Mouse (Mus musculus) forelimb bud, embryonic 11.5 days (tissue): ENCODE results near the gene Fdxr.

Experiments used
- DNase-seq: peaks from one replicate; pipeline ENCODE4 v3.0.0-alpha.2; 2012; ENCODE audit warnings: low read depth, low spot score

The Fdxr gene

DNA sequence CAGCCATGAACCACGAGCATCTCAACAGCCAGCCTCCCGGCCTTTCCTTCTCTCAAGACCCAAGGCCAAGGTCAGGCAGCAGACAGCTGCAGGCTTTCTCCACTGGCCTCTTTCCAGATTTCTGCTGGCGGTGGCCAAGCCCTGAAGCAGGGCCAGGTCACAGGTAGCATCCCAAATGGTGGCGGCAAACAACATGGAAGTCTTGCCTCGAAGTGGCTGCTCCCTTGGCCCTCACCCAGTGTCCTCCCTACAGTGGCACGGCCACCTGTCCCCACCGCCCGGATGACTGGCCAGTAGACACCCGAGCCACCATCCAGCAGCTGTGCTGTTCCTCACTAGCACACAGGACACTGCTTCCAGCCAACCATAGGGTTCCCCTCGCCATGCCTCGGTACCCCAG lies 35.4 kb downstream of the Fdxr start:
- no peak for DNase-seq

DNA sequence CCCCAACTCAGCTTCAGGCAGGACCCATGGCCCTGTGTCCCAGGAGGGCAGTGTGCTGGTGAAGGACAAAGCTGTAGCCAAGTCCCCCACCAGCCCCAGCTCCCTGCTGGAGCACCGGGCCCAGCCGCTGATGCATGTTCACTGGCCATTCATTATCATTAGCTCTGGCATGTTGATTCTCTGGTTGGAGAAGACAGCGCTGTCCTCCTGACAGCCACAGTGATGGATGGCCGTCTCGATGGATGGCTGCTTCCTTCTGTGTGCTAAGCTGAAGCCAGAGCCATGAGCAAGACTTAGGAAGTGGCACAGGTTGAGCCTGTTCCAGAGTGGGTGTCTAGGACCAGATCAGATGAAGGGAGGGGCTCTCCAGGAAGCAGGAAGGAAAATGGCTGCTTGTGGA lies 40.3 kb downstream of the Fdxr start:
- DNase-seq = peak; percentile 32

GRCm38 (mm10) chr11:115234320-115235044 lies 42.4 kb downstream of the Fdxr start:
- DNase-seq = no peak

DNA sequence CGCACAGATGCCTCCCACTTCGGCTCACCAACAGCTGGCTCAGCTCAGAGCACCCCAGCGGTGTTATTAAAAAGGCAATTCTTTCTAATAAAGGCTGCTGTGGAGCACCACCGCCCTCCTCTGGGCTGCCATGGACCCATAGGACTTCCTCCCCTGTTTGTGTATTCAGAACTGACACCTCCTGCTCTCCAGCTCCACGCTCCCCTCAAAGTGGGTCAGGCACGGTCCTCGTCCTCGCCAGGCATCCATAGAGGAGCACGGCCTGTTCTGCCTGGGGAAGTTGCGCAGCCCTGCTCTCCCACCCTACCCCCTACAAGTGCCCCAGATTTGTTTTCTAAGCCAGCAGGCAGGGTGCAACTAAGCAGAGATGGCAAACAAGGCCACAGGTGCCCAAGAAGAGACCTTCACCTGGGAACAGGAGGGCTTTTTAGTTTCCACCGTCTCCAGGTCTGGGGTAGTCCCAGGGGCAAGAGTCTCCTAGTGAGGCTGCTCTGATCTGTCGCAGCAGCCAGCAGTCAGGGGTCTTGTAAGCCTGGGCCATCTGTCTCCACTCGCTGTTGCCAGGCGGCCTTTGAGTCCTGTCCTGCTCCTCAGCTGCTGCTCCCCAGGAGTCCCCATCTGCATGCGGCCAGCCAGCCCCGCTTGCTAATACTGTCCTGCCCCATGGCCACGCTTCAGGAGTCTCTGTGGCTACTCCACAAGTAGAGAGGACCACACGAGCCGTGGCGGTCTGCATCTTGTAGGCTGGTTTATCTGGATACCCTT lies 43.1 kb downstream of the Fdxr start:
- no peak for DNase-seq

DNA sequence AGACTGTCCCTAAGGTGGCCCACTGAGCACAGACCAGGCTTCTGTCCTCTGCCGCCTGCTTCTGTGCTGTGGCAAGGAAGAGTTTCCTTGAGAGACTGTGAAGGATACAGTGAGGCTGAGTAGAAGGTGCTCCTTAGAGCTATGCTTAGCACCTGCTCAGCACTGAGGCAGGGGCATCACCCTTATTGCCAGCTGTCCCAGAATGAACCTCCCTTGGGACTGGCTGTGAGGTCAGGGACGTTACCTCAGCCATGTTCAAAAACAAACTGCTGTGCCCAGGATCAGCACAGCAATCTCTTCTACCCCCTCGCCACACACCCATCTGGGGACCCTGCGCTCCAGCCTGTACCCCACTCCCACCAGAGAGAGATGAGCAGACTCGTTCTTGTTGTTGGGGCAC lies 44.0 kb downstream of the Fdxr start:
- no peak for DNase-seq

DNA sequence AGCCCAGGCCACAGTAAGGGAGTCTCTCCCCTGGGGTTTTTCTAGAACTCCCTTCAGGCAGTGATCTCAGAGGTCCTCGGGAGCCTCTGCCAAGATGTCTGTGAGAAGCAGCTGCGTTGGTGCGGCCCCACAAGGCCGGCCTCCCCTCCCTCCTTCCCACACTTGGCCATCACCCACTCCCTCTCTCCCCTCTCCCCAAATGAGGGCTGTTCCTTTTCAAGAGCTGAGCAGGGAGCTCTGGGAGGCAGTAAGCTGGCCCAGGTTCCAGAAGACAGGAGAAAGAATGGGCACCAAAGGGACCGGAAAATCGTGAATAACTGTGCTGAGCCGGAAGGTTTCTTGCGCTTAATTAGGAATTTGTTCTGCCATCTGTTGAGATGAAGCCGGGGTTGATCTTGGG lies 44.9 kb downstream of the Fdxr start:
- no peak for DNase-seq

GRCm38 (mm10) chr11:115231168-115231915 lies 45.5 kb downstream of the Fdxr start:
- DNase-seq = no peak

GRCm38 (mm10) chr11:115229021-115229930 lies 47.6 kb downstream of the Fdxr start:
- no peak for DNase-seq

GRCm38 (mm10) chr11:115228430-115228829 lies 48.4 kb downstream of the Fdxr start:
- DNase-seq = no peak

DNA sequence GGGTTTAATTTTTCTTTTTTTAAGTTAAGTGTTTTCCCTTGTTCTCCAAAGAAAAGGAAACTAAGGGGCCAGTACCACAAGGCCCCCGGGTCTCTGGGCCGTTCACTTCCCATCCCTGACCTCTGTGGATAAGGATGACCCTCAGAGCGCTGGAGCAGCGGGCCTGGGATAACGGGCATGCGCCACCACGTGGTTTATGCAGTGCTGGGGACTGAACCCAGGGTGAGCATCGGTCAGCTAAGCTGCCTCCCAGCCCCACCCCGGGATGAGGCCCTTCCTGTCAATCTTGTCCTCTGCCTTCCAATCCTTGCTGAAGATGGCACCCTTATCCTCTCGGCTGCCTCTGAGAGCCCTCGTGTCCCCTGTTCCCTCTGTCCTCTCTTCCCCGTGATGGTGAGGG lies 49.2 kb downstream of the Fdxr start:
- no peak for DNase-seq

DNA sequence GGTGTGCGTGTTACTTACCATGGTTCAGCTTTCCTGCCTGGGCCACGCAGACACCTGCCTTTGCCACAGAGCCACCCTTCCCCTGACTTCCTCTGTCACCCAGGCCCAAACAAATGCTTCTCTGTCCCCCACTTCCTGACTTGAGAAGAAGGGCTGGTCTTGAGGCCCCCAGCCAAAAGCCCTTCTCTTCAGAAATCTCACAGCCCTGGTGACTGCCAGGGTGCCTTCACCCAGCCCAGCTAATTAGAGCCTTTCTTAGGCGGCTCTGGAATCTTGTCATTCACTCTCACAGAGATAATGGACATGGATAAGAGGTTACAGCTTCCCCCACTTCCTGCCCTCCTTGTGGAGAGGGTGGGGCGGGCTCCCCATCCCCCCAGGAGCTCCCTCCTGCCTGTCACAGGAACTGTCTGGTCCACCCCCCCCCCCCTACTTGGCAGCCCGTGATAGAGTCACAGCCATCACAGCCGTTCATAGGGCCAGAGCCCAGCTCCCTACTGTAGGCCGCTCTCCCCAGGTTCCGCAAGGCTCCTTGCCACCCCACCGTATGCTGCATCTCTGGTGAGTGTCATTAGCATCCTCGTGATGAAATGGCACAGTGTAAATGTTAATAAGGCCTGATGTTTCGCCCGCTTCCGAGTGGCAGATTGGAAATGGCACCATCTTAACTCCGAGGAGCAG lies 49.9 kb downstream of the Fdxr start:
- DNase-seq = no peak

DNA sequence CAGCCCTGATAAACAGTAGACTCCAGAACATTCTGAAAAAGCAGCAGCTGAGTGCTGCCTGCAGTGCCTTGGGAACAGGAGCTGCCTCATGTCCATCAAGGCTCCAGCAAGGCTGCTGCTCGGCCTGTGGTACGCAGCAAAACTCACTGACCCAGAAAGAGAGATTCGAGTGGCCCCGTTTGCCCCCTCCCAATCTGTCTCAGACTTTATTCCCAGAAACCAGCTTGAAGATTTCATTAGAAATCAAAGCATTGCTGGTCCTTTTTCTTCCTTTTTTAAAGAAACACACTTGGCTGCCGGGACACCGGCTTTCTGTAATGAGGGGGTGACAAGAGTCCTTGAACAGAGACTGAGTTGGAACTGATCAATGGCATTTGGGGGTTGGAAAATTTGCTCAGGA lies 51.5 kb downstream of the Fdxr start:
- no peak for DNase-seq

DNA sequence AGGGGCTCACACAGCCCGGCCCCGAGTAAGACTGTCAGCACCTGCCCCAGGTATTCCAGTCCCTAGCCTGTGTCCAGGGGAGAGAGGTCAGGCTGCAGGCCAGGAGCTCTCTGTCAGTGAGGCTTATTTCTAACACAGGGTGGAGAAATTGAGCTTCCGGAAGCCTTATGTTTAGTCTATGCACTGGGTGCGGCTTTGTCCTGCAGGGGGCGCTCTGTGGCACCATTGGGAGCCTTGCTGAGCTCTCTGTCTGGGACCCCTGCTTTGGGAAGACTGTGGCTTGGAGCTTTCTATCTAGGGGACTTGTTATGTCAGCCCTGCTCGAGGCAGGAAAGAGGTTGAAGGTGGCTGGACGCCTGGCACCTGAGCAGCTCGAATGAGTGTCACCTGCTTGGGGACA lies 52.0 kb downstream of the Fdxr start:
- peak; percentile 56 for DNase-seq

GRCm38 (mm10) chr11:115223877-115224276 lies 53.0 kb downstream of the Fdxr start:
- DNase-seq = no peak

- DNase-seq = no peak
These were observed 53.4 kb downstream of the Fdxr start for GRCm38 (mm10) chr11:115223451-115223850.

GRCm38 (mm10) chr11:115222570-115222969 lies 54.3 kb downstream of the Fdxr start:
- no peak for DNase-seq

DNA sequence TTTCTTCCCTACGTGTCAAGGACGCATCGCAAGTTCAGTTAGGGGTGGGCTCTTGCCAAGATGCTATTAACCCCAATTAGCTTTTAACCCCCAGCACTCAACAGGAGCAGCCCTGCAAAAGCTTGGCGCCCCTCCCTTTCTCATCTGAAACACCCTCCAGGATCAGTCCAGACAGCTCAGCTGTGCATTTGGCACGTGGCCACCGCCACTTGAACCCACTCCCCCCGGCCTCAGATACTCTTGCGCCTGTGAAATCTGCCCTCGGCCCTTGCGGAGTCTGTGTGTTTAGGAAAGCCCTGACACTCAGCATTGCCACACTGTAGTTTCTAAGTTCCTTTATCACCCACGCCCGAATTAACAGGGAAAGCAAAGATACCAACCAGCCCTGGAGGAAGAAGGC lies 54.8 kb downstream of the Fdxr start:
- no peak for DNase-seq

- no peak for DNase-seq
These were observed 57.2 kb downstream of the Fdxr start for GRCm38 (mm10) chr11:115219685-115220084.

DNA sequence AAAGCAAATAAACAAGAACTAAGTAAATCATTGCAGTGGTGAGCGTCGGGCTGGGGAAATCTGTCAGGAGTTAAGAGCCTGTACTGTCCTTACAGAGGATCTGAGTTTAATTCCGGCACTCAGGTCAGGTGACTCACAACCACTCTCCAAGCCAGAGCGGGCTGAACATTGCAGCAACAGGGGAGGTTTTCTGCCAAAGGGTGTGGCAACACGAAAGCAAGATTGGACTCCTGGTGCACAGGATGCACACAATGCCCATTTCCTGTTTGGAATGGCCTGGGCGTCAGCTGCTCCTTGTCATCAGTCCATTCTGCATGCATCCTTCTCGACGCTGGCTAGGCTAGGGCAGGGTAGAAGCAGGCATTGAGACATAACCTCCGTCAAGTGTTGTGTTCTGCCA lies 57.6 kb downstream of the Fdxr start:
- DNase-seq = no peak
